Mouse (Mus musculus) neural tube, embryonic 11.5 days (tissue): Measurements from ENCODE around the gene Mcam. TPM values are rescaled to one million over a fixed set of nuclear protein-coding genes. Genes with fewer than 3 reads are reported as not detected.

ENCODE experiments used
- ATAC-seq: fragments of 200-750 bp; cut with Nextera tagmentation; 2 replicates; pipeline ENCODE4 v1.8.0; 2017; ENCODE audit warnings: moderate number of reproducible peaks, mild to moderate bottlenecking, moderate TSS enrichment, moderate library complexity; ENCODE audit not compliant: insufficient read depth, low FRiP score, low TSS enrichment
- DNase-seq: peaks from one replicate; pipeline ENCODE4 v3.0.0-alpha.2; 2015; ENCODE audit warnings: low spot score
- H3K27ac ChIP-seq: fragments of 300-500 bp; sonication (generic); 2 replicates; pipeline ENCODE4 v1.5.1; 2014; ENCODE audit warnings: low read depth, mild to moderate bottlenecking, low read length
- H3K27me3 ChIP-seq: fragments of 300-500 bp; sonication (generic); 2 replicates; pipeline ENCODE4 v1.6.1; 2014; ENCODE audit warnings: mild to moderate bottlenecking, low read length, mixed read lengths; ENCODE audit not compliant: control insufficient read depth, insufficient read depth
- H3K36me3 ChIP-seq: fragments of 300-500 bp; sonication (generic); 2 replicates; pipeline ENCODE4 v1.6.1; 2014; ENCODE audit warnings: mild to moderate bottlenecking, low read length, moderate library complexity, mixed read lengths; ENCODE audit not compliant: control insufficient read depth, insufficient read depth
- H3K4me1 ChIP-seq: fragments of 300-500 bp; sonication (generic); 2 replicates; pipeline ENCODE4 v1.6.1; 2014; ENCODE audit warnings: low read length, mixed read lengths; ENCODE audit not compliant: control insufficient read depth, insufficient read depth
- H3K4me2 ChIP-seq: fragments of 300-500 bp; sonication (generic); 2 replicates; pipeline ENCODE4 v1.6.1; 2014; ENCODE audit warnings: low read depth, mild to moderate bottlenecking, moderate library complexity
- H3K4me3 ChIP-seq: fragments of 300-500 bp; sonication (generic); 2 replicates; pipeline ENCODE4 v1.5.1; 2014; ENCODE audit warnings: low read depth, low read length
- H3K9ac ChIP-seq: fragments of 300-500 bp; sonication (generic); 2 replicates; pipeline ENCODE4 v1.6.1; 2014; ENCODE audit warnings: mild to moderate bottlenecking, low read length
- H3K9me3 ChIP-seq: fragments of 300-500 bp; sonication (generic); 2 replicates; pipeline ENCODE4 v1.6.1; 2016; ENCODE audit warnings: low read length; ENCODE audit not compliant: control insufficient read depth
- WGBS: fragments of 180-500 bp; shearing (Covaris S2); extraction: QIAGEN DNeasy Blood & Tissue Kit; methylation state at CpG from one replicate; pipeline ENCODE4 v1.1.7; 2014; 5-methylcytosine and 5-hydroxymethylcytosine counted together
- polyA plus RNA-seq: library from polyadenylated mRNA; unstranded; fragments of >200 nt; fragmentation: Nextera tagmentation; extraction: Ambion mirVana; gene quantifications from 2 replicates; pipeline ENCODE4 v1.2.1, GENCODE M21; 2014

Mcam gene
- 14.3 and 15.0 TPM in 2 replicates for polyA plus RNA-seq

GRCm38 (mm10) chr9:44134101-44134850 is at the start of gene Mcam:
TSS of gene Mcam (plus strand) at chr9:44134469.
- DNase-seq (peak; percentile 62), ATAC-seq (no peak; the same call in 1 of the 2 replicates)
- no peaks in the 10 kb centered on the region for H3K9me3 ChIP-seq
- 1% methylated on average over 52 of the region's 55 CpGs for WGBS
- 0 out of 2 replicates have a peak within 1 kb of the TSS, but pooled peaks have one; percentile 14 for H3K27ac ChIP-seq
- H3K9ac ChIP-seq: peak within 1 kb of the TSS; percentile 55
- peaks cover 44% of the 10 kb centered on the region for H3K27me3 ChIP-seq
- peak within 1 kb of the TSS; percentile 77 for H3K4me2 ChIP-seq
- no peaks in the 10 kb centered on the region for H3K36me3 ChIP-seq
- H3K4me3 ChIP-seq: peak within 1 kb of the TSS; percentile 51
- peaks cover 28% of the 10 kb centered on the region for H3K4me1 ChIP-seq

- DNase-seq: peak; percentile 87
- under 1% methylated on average over 61 of the region's 62 CpGs for WGBS
- Histone ChIP-seq H3K27me3 (peaks cover 13% of the 10 kb centered on the region), H3K9ac (peak overlapping the region; percentile 71), H3K4me1 (peaks cover 14% of the 10 kb centered on the region), H3K36me3 (no peaks in the 10 kb centered on the region), H3K27ac (no peak overlapping the region), H3K4me2 (peak overlapping the region; percentile 99), H3K4me3 (peak overlapping the region; percentile 58), H3K9me3 (no peaks in the 10 kb centered on the region)
- ATAC-seq: peak; percentile 76
Measured at GRCm38 (mm10) chr9:44084659-44085229, 49.5 kb upstream of the Mcam start.

GRCm38 (mm10) chr9:44085276-44085675 is 49.0 kb upstream of the Mcam start:
- H3K4me2 ChIP-seq: peak overlapping the region; percentile 99
- DNase-seq (no peak), ATAC-seq (no peak)
- H3K9ac ChIP-seq: peak overlapping the region; percentile 71
- H3K36me3 ChIP-seq: no peaks in the 10 kb centered on the region
- H3K27me3 ChIP-seq: peaks cover 13% of the 10 kb centered on the region
- no peak overlapping the region for H3K27ac ChIP-seq
- WGBS: 4% methylated on average over 10 of the region's 10 CpGs
- no peaks in the 10 kb centered on the region for H3K9me3 ChIP-seq
- H3K4me3 ChIP-seq: peak overlapping the region; percentile 58
- peaks cover 14% of the 10 kb centered on the region for H3K4me1 ChIP-seq

GRCm38 (mm10) chr9:44085741-44086665 is 48.3 kb upstream of the Mcam start:
- H3K36me3 ChIP-seq: no peaks in the 10 kb centered on the region; the same call in 1 of the 2 replicates
- H3K9me3 ChIP-seq: no peaks in the 10 kb centered on the region
- H3K4me1 ChIP-seq: peaks cover 14% of the 10 kb centered on the region
- no peak for DNase-seq
- H3K4me3 ChIP-seq: no peak overlapping the region; the same call in 1 of the 2 replicates
- no peak overlapping the region for H3K9ac ChIP-seq
- peaks cover 13% of the 10 kb centered on the region for H3K27me3 ChIP-seq
- no peak for ATAC-seq
- no peak overlapping the region; the same call in 1 of the 2 replicates for H3K4me2 ChIP-seq
- 66% methylated on average over 15 of the region's 15 CpGs for WGBS
- H3K27ac ChIP-seq: no peak overlapping the region

- 48% methylated on average over 10 of the region's 10 CpGs for WGBS
- peaks cover 14% of the 10 kb centered on the region for H3K4me1 ChIP-seq
- H3K4me2 ChIP-seq: no peak overlapping the region
- H3K27me3 ChIP-seq: peaks cover 13% of the 10 kb centered on the region
- H3K36me3 ChIP-seq: no peaks in the 10 kb centered on the region; the same call in 1 of the 2 replicates
- no peaks in the 10 kb centered on the region for H3K9me3 ChIP-seq
- H3K27ac ChIP-seq: no peak overlapping the region
- no peak overlapping the region for H3K4me3 ChIP-seq
- no peak for DNase-seq
- H3K9ac ChIP-seq: no peak overlapping the region
- ATAC-seq: no peak
Measured at GRCm38 (mm10) chr9:44086960-44087359, 47.3 kb upstream of the Mcam start.

- H3K4me2 ChIP-seq: no peak overlapping the region
- H3K9ac ChIP-seq: no peak overlapping the region
- no peak overlapping the region for H3K27ac ChIP-seq
- 12% methylated on average over 15 of the region's 15 CpGs for WGBS
- DNase-seq (no peak), ATAC-seq (no peak)
- H3K27me3 ChIP-seq: peaks cover 13% of the 10 kb centered on the region
- H3K9me3 ChIP-seq: no peaks in the 10 kb centered on the region
- no peak overlapping the region for H3K4me3 ChIP-seq
- H3K36me3 ChIP-seq: no peaks in the 10 kb centered on the region; the same call in 1 of the 2 replicates
- H3K4me1 ChIP-seq: peaks cover 14% of the 10 kb centered on the region
Measured at GRCm38 (mm10) chr9:44087761-44088455, 46.4 kb upstream of the Mcam start.

- no peak overlapping the region for H3K4me3 ChIP-seq
- no peaks in the 10 kb centered on the region; the same call in 1 of the 2 replicates for H3K36me3 ChIP-seq
- WGBS: 55% methylated on average over 12 of the region's 12 CpGs
- H3K27ac ChIP-seq: no peak overlapping the region
- no peaks in the 10 kb centered on the region for H3K9me3 ChIP-seq
- no peak overlapping the region for H3K9ac ChIP-seq
- peaks cover 8% of the 10 kb centered on the region for H3K27me3 ChIP-seq
- H3K4me1 ChIP-seq: peaks cover 10% of the 10 kb centered on the region
- no peak overlapping the region for H3K4me2 ChIP-seq
- ATAC-seq (no peak), DNase-seq (no peak)
Measured at GRCm38 (mm10) chr9:44088877-44089608, 45.2 kb upstream of the Mcam start.
